Mouse (Mus musculus) 3T3-L1 (cell line): Measurements from ENCODE around the gene Adora3.
A peak's percentile ranks its signal among the peaks of the same experiment; 100 is the strongest.

ENCODE experiments used
- DNase-seq: peaks from one replicate; pipeline ENCODE4 v3.0.0-alpha.2; 2015; ENCODE audit warnings: low read depth, low spot score

Adora3 gene

GRCm38 (mm10) chr3:105870558-105870957, at the start of gene Adora3, which contains the start of gene Tmigd3:
TSS of gene Adora3 (plus strand) at chr3:105870858.
TSS of gene Tmigd3 (plus strand) at chr3:105870903.
- DNase-seq, result no peak

- DNase-seq, result no peak
Observed at GRCm38 (mm10) chr3:105821504-105821903, 49.2 kb upstream of the Adora3 start.

DNA sequence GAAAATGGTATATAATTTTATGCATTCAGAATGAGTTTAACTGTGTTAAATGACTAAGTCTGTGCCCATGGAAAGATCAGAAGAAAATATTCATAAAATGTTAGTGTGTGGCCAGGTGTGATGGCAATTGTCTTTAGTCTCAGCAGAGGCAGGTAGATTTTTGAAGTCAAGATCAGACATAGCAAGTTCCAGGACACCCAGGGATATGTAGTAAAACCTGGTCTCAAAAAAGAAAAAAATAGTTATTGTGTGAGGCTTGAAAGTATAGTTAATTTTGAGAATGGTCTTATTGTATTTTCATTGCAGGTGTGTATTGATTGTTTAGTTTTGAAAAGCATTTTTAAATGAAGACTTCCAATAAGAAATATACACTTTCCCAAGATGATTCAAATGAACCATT, 47.0 kb upstream of the Adora3 start:
- no peak for DNase-seq

GRCm38 (mm10) chr3:105824103-105824502, 46.6 kb upstream of the Adora3 start:
- no peak for DNase-seq

DNA sequence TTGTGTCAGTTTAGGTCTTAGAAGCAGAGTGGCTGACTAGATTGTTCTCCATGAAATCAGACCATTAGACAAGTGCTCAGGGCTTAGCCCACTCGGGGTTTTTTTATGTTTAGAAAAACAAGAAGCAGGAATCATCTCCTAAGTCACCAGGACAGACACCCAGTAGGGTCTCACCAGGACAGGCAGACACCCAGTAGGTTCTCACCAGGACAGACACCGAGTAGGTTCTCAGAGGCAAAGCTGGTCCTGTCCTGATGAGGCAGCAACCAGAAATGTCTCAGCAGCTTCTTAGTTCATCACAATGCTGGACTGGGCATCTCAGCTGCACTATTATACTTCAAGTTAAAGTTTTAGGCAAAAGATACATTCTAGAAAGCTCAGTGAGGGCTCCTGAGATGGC, 46.0 kb upstream of the Adora3 start:
- no peak for DNase-seq

DNA sequence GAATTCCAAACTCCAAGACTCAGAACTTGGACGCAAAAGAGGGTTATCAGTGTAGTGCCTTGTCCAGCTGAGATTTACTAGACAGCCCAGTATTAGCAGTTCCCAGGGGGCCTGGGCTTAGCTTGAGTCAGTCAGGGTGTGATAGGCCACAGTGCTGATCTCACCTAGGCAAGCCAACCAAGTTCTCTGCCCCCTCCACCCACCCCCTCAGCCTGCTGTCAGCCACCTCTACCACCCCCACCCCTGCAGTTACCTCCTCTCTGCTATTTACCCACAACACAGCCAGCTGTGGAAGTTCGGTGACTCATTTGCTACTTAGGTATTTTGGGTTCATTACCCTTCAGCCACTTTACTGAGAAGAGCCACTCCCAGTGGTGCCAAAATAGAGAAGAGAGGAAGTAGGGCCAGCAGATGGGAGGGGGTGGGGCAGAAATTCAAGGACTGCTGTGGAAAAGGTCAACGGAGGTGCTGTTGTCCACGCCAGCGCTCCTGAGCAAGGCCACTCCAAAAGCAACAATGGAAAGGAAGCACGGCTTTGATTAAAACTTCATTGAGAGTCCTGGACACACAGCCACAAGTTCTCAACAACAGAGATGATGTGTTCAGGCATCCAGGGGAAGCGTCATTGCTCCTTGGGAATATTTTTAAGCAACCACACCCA, 45.0 kb upstream of the Adora3 start:
- peak; percentile 86 for DNase-seq

- no peak for DNase-seq
Observed at GRCm38 (mm10) chr3:105831584-105831983, 39.1 kb upstream of the Adora3 start.

GRCm38 (mm10) chr3:105835875-105836274, 34.8 kb upstream of the Adora3 start:
- no peak for DNase-seq

- no peak for DNase-seq
Observed at GRCm38 (mm10) chr3:105836883-105837282, 33.8 kb upstream of the Adora3 start.

DNA sequence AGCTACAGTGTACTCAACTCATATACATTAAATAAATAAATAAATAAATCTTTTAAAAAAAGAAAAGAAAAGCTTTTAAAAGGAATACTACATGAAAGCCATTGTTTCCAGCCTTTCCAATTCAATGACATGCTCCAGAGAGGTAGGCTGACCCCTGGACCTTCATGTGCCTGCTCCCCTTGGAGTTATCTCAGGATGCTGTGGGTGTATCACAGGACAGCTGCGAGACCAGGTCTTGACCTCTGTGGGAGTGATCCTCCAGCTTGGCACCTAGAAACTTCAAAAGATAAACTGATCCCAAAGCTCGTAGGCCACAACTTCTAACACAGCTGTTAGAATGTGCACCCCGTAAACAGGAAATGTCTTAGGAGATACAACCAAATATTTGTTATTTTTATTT, 32.0 kb upstream of the Adora3 start:
- no peak for DNase-seq

GRCm38 (mm10) chr3:105839836-105840235, 30.8 kb upstream of the Adora3 start:
- DNase-seq, result no peak

GRCm38 (mm10) chr3:105846294-105847069, 24.2 kb upstream of the Adora3 start:
- DNase-seq, result no peak

DNA sequence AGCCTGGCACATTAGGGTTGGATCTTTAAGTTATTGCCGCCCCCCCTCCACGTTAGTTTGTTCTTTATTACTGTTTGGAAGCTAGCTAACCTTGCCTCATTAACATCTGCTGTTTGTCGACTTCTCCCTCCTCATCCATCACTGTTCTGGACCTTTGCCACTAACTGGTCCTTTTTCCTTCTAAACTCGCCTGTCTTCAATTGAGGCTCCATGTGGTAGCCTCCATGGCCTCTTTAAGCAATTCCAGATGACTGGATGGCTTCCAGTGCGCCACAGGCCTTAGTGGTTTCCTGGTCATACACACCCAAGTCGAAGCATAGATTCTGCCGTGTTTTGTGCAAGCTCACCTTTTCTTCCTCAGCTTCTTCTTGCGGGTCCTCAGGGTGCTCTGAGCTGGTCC, 16.9 kb upstream of the Adora3 start:
- peak; percentile 96 for DNase-seq

- DNase-seq, result no peak
Observed at GRCm38 (mm10) chr3:105854786-105855185, 15.9 kb upstream of the Adora3 start.

GRCm38 (mm10) chr3:105857513-105857912, 13.1 kb upstream of the Adora3 start:
- no peak for DNase-seq

GRCm38 (mm10) chr3:105861747-105862366, 8.8 kb upstream of the Adora3 start:
- DNase-seq, result no peak

DNA sequence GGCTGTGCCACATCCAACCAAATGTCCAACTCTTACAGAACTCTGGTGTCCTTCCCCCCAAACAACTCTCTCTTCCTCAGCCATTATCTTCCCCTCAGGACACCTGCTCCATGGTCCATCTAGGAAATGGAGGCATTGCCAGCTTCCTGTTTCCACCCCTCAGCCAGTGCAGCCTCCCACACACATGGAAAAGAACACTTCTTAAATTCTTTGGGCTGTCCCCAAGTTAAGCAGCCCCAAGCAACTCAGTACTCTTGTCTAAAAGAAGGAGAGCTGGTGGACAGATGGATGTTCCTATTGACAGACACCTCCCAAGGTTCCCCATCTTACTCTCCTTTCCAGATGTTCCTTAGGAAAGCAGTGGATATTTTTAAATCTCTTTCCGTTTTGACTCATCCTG, 6.5 kb upstream of the Adora3 start:
- no peak for DNase-seq

- DNase-seq, result no peak
Observed at GRCm38 (mm10) chr3:105865122-105865521, 5.5 kb upstream of the Adora3 start.

- no peak for DNase-seq
Observed at GRCm38 (mm10) chr3:105868135-105868534, 2.5 kb upstream of the Adora3 start.

DNA sequence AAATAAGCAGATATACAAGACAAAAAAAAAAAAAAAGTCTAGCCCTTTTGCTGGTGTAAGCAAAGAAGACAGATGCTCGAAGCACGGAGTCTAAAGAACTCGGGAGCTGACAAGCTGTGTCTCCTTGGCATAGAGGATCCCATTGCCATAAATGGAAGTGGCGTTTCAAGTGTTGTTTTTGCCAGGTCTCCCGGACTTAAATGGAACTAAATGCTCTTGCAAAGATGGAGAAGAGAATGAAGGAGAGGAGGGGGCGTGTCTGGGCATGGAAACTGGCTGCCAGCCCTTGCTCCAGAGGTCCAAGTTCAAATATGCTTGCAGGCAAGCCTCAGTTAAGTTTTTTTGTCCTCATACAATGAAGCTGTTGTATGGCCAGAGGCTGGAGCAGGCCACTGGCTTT, 1.4 kb downstream of the Adora3 start:
- DNase-seq, result peak; percentile 29

- DNase-seq, result peak; percentile 46
Observed at GRCm38 (mm10) chr3:105872579-105872978, 1.9 kb downstream of the Adora3 start.
